Mouse (Mus musculus) sigmoid colon, adult 10 weeks (tissue): ENCODE data around the gene Tph2. TPM values are rescaled to one million over a fixed set of nuclear protein-coding genes. Genes with fewer than 3 reads are reported as not detected.

Experiments
- polyA plus RNA-seq: library from polyadenylated mRNA; stranded (reverse); fragments of 350-450 nt; fragmentation: Illumina TruSeq; extraction: RNeasy Lipid Tissue Mini Kit (QIAGEN cat#74804); gene quantifications from one replicate; pipeline ENCODE4 v1.2.3, GENCODE M21; 2014; ENCODE audit warnings: low read depth, low replicate concordance

Tph2 gene
- not detected for polyA plus RNA-seq

GRCm38 (mm10) chr10:115184697-115185096, at the start of gene Tph2:
TSS of gene Tph2 (minus strand) at chr10:115185022.

Other genes starting within 250 kb of the Tph2 start
- gene Tbc1d15, start 66.4 kb upstream of the Tph2 start, polyA plus RNA-seq = 147 TPM
- 90.4 TPM for gene Rab21, start 130.6 kb upstream of the Tph2 start, polyA plus RNA-seq
- 48.1 TPM for gene Tmem19, start 177.5 kb upstream of the Tph2 start, polyA plus RNA-seq
- 47.9 TPM for gene Thap2, start 199.4 kb upstream of the Tph2 start, polyA plus RNA-seq
- gene Zfc3h1, start 199.9 kb upstream of the Tph2 start, polyA plus RNA-seq = 419 TPM